Mouse (Mus musculus) stomach, postnatal 0 days (tissue): ENCODE measurements around the gene Gne.

Source experiments
- CTCF ChIP-seq: IDR thresholded peaks from 2 replicates; pipeline ENCODE4 v1.5.1; 2016; ENCODE audit warnings: antibody characterized with exemption, low read depth, mild to moderate bottlenecking, moderate library complexity
- EP300 ChIP-seq: optimal IDR thresholded peaks from 2 replicates; pipeline ENCODE3; 2016; ENCODE audit warnings: antibody characterized with exemption

DNA sequence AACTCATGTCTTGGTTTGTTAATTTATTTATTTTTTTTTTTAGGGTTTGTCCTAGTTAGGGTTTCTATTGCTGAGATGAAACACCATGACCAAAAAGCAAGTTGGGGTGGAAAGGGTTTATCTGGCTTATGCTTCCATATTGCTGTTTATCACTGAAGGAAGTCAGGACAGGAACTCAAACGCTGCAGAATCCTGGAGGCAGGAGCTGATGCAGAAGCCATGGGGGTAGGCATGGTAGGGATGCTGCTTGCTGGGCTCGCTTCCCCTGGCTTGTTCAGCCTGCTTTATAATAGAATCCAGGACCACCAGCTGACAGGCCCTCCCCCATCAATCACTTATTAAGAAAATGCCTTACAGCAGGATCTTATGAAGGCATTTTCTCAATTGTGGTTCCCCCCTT lies 73.1 kb downstream of the Gne start:
- no peak for TF ChIP-seq CTCF
- no peak for TF ChIP-seq EP300
